Mouse (Mus musculus): ENCODE measurements around the gene Atm.

- TF ChIP-seq POLR2A (IDR thresholded peaks at IDR 0.05; ENCODE audit: insufficient read depth, low read depth, low read length) (no peak), CTCF (IDR thresholded peaks at IDR 0.05) (no peak)
Observed at GRCm38 (mm10) chr9:53485886-53486285, 50.7 kb downstream of the Atm start.

All from heart, adult 2 months (tissue).